Mouse (Mus musculus) liver (tissue): ENCODE measurements around the gene Ndufa13.

Experiments used
- DNase-seq: peaks from one replicate; pipeline ENCODE4 v3.0.0-alpha.2; 2020; ENCODE audit warnings: mixed read lengths

The Ndufa13 gene

DNA sequence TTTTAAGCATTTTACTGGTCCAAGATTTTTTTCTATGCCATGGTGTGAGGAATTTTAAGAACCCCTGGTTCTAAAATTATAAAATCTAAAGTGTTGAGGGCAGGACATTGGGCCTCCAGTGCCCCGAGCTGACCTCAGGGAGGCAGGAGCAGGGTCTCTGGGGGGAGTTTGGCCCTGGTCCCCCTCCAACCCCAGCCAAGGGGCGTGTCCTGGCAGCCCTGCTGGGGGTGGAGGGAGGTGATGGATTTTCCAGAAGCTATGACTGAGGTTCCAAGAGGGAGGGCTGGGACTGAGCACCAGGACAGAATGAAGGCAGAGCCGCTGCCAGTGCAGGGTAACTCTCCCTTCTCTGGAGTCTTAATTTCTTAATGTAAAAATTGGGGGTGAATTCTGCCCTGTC is 24.4 kb downstream of the Ndufa13 start:
- no peak for DNase-seq

GRCm38 (mm10) chr8:69877396-69877795 is 25.0 kb downstream of the Ndufa13 start:
- no peak for DNase-seq

DNA sequence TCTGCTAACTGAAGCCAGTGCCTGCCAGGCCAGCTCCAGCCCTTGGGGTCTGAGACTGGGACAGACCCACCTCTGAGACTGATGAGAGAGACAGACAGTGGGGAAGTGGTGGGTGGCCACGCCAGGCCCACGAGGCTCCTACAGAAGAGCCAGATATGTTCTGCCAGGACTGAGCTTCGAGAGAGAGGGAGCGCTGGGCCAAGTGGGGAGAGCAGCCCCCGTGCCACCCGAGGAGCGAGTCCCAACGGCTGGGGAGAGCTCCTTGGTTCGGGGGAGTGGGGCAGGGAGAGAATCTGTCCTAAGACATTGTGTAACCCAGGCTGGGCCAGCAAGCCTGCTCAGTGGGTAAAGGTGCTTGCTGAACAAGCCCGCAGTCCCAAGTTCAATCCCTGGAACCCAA is 25.4 kb downstream of the Ndufa13 start:
- DNase-seq, result no peak

- DNase-seq, result no peak
Measured at GRCm38 (mm10) chr8:69876097-69876496, 26.3 kb downstream of the Ndufa13 start.

- DNase-seq, result no peak
Measured at GRCm38 (mm10) chr8:69874654-69875053, 27.7 kb downstream of the Ndufa13 start.

DNA sequence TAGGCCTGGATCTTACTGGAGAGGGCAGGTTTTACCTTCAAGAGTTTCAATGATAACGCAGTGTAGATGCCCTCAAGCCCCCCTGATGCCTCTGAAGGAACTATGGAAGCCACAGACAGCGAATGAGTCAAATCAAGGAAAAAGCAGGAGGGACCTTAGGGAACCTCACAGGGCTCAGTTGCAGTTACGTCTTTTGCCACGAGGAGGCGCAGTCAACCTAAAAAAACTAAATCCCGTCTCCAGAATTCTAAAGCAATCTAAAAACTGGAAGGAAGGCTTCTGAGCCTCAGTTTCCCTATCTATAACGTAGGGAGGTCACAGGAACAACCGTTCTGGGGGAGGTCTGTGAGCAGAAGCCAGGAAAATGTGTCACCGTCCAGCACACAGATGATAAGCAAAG is 28.2 kb downstream of the Ndufa13 start:
- peak; percentile 62 for DNase-seq

DNA sequence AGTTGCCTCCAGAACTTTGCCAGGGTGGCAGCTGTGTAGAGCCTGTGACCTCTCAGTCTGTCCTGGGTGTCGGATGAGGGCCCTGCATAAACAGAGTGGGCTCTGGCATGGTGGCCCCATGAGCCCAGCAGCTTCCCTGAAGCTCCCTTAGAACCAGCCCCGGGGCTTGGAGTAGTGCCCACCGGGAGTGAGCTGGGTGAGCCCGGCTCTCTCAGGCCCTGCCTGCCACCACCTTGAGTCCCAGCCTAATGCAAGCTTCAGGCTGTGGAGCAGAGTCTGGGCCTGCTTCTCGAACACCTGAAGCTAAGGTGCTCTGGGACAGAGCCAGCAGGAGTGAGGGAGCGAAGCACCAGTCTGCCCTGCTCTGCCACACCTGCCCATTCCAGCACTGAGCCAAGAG is 31.5 kb downstream of the Ndufa13 start:
- DNase-seq, result no peak

DNA sequence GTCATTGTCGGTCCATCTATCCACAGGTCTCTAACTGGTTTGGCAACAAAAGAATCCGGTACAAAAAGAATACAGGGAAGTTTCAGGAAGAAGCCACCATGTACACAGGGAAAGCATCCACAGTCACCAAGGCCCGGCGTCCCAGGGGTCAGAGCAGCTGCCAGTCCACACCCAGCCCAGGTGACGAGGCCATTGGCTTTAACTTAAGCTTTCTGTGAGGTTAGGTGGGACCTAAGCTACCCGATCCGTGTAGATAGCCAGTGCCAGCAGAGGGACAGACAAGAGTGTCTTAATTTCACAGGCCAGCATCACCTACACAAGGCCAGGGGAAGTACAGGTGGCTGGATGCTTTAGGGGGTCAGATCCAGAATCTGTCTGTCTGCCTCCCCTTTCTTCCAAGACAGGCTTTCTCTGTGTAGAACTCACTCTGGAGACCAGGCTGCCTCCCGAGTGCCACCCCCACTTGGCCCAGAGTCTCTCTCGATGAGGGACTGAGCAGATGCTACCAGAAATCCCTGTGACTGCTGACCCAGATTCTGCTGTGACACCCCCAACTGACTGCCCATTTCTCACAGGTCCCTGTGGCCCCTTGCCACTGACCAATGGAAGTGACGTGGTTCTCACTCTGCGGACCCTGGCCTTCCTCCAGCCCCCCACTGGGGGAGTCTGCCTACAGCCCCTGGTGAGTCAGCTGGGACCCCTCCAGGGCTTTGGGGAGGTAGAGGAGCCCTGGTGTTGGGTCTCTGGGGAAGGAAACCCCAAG is 32.2 kb downstream of the Ndufa13 start:
- DNase-seq, result no peak

- no peak for DNase-seq
Measured at GRCm38 (mm10) chr8:69867696-69868326, 34.5 kb downstream of the Ndufa13 start.

- DNase-seq, result no peak
Measured at GRCm38 (mm10) chr8:69864180-69864579, 38.2 kb downstream of the Ndufa13 start.

- DNase-seq, result no peak
Measured at GRCm38 (mm10) chr8:69863387-69864020, 38.9 kb downstream of the Ndufa13 start.

DNA sequence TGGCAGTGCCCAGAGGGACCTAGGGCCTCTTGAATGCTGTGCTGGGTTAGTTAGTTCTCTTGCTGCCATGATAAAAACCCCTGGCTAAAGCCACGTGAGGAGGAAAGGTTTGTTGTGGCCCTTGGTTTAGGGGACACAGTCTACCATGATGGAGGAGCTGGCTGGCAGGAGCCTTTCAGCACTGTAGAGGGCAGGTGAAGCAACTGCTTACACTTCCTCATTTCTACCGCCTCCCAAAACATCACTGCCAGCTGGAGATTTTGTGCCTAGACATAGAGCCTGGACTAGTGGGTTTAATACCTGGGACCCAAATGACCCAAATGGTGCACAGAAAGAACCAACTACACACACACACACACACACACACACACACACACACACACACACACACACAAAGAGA is 41.1 kb downstream of the Ndufa13 start:
- DNase-seq, result no peak

GRCm38 (mm10) chr8:69860807-69861206 is 41.6 kb downstream of the Ndufa13 start:
- DNase-seq, result no peak

DNA sequence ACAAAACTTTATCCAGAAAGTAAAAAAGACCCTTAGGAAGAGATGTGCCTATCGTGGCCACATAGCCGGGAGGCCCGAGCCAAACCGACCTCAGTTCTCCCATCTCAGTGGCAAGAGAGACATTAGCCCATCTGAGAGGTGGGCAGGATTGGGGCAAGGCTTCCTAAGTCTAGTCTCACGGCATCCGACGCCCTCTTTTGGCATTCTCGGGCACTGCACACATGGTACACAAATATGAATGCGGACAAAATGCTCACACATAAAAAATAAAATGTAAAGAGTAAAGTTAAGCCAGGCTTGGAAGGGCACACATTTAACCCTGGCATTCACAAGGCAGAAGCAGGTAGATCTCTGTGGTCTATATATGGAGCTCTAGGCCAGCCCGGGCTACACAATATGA is 48.5 kb downstream of the Ndufa13 start:
- DNase-seq, result no peak

DNA sequence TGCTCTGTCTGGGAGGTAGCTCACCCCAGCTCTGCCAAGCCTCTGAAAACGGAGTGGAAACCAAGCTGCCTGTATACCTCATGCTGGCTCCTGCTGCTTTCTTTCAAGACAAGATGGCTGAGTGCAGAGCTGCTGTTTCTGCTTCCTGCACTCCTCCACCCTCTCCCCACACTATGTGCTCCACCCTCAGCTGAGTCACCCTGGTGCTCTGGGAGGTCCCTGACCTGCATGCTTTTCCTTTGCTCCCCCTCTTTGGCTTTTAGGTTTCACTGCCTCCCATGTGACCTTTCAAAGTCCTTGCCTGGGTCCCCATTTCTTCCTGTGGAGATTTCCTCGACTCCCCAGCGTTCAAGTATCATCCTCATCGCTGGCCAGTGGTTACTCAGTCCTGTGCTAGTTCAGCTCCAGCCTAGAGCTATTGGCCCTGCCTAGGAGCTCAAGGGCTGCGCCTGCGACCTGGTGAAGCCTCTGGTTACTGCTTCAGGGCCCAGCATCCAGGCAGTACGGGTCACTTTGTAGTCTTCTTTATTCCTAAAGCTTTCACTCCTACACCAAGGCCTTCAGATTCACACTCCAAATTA is 51.3 kb downstream of the Ndufa13 start:
- peak; percentile 72 for DNase-seq

DNA sequence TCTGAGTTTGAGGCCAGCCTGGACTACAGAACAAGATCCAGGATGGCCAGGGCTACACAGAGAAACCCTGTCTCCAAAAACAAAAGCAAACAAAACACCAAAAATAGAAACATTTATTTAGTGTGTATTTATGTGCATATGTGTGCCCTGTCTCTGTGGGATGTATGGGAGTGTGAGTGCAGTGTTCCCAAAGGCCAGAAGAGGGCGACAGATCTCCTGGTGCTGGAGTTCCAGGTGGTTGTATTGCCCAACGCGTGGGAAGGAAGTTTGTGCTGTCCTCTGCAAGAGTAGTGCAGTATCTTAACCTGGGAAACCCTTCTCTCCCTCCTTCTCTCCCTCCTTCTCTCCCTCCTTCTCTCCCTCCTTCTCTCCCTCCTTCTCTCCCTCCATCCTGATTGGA is 52.5 kb downstream of the Ndufa13 start:
- DNase-seq, result peak; percentile 64

DNA sequence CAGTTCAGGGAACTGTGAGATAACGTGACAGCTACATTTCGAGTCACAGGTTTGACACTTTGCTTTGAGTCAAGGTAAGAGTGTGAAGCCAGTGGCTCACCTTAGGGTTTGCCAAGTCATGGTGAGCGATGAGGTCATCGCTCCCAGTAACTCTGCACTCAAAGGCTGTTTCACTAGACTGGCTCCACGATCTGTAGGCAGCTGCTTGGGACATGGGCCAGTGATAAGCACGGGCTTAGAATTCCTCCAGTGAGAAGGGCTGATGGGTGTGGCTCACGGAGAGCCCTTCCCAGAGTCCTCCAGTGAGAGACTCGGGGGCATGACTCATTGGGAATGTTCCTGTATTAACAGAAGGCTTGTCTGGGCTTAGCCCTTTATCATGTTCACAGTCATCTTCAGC is 53.4 kb downstream of the Ndufa13 start:
- DNase-seq, result peak; percentile 45

DNA sequence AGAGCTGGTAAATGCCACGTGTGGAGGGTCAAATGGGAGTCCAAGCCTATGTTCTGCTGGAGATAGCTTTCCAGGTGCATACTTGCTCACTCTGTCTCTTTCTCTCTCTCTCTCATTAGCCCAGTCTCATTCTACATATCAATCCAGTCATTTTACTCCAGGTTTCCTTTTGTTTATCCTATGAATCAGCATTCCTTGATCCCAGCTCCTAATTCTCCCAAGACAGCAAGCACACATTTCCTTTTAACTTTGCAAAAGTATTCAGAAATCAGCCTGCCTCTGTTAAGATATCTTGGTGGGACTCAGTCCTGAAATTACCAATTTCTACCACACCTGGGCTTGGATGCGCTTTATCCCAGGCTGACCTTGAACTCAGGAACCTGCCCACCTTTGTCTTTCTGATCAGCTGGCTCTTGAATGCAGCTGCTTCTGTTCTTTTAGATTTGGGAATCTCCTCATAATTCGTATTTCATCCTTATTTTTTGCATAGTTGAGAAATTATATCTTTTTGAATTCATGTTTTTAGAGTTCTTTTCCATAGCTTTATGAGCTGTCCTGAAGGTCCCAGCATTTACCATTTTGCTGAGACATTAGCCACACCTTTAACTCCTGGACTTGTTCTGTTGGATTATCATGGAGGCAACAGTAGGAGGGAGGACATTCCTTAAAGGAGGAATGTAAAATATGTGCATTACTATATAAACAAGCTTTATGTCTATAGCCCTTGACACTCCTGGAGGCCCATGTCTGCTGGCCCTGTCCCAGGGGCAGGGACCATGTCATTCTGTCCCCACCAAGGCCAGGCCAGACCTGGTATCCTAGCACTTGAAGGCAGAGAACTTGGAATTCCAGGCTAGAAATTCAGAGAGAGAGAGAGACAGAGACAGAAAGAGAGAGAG is 54.9 kb downstream of the Ndufa13 start:
- DNase-seq, result no peak
